Mouse (Mus musculus): ENCODE data around the gene Sbno2. TPM values are rescaled to one million over a fixed set of nuclear protein-coding genes. Genes with fewer than 3 reads are reported as not detected.

Sbno2 gene
- polyA plus RNA-seq, 1 experiment: 126 TPM

DNA sequence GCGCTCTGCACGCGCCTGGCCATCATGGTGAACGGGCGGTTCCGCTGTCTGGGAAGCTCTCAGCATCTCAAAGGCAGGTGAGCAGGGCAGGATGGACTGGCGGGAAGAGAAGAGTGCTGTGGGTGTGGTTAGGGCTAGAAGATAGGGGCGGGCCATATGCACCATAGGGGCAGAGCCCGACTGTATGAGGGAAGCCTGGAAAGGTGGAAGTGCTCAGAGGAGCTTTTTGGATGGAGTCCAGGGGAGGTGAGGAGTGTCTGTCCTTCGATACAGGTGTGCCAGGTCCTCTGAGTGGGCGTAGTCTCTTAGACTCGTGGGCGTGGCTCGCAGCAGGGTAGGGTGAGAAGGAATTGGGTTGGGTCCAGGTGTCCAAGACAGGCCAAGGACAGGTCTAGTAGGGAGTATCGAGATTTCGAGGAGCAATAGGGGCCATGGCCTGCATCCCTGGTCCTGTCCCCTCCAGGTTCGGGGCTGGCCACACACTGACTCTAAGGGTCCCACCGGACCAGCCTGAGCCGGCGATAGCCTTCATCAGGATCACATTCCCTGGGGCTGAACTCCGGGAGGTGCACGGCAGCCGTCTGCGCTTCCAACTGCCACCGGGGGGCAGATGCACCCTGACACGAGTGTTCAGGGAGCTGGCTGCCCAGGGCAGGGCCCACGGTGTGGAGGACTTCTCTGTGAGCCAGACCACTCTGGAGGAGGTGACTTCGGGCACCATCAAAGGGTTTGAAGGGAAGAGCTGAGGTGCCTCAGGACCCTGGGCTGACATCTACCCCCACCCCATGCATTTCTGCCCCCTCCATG, 90.7 kb downstream of the Sbno2 start:
- H3K27me3 ChIP-seq (ENCODE audit: control insufficient read depth, insufficient read depth, low read length): no peaks in the 10 kb centered on the region
- peaks cover 14% of the 10 kb centered on the region for H3K36me3 ChIP-seq (ENCODE audit: control insufficient read depth, insufficient read depth, low read length)
- WGBS: 25% methylated on average over 28 of the region's 28 CpGs
- H3K4me3 ChIP-seq (ENCODE audit: low read depth, low read length): no peak overlapping the region; the same call in 1 of the 2 replicates
- no peak overlapping the region for H3K27ac ChIP-seq (ENCODE audit: insufficient read depth, low read depth, low read length)
- 0 out of 2 replicates have a peak, but pooled peaks have one; percentile 24 for TF ChIP-seq CTCF (IDR thresholded peaks at IDR 0.05; ENCODE audit: extremely low read depth, insufficient read length, insufficient replicate concordance, low read depth, low read length)
- TF ChIP-seq POLR2A (IDR thresholded peaks at IDR 0.05; ENCODE audit: low read depth, low read length): no peak
- peaks cover 19% of the 10 kb centered on the region for H3K4me1 ChIP-seq (ENCODE audit: control insufficient read depth, insufficient read depth, insufficient read length, low read length)

DNA sequence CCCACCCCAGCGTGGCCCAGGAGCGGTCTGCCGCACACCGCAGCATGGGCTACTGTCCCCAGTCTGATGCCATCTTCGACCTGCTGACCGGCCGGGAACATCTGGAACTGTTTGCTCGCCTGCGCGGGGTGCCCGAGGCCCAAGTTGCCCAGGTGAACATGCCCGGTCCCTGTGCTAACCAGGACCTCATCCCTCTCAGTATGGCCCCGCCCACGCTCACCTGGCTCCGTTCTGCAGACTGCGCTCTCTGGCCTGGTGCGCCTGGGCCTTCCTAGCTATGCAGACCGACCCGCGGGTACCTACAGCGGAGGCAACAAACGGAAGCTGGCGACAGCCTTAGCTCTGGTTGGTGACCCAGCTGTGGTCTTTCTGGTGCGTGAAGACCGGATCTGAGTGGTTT, 91.8 kb downstream of the Sbno2 start:
- WGBS: 69% methylated on average over 25 of the region's 25 CpGs
- H3K27ac ChIP-seq (ENCODE audit: insufficient read depth, low read depth, low read length): no peak overlapping the region
- no peak overlapping the region for H3K4me3 ChIP-seq (ENCODE audit: low read depth, low read length)
- peaks cover 16% of the 10 kb centered on the region for H3K4me1 ChIP-seq (ENCODE audit: control insufficient read depth, insufficient read depth, insufficient read length, low read length)
- no peaks in the 10 kb centered on the region for H3K27me3 ChIP-seq (ENCODE audit: control insufficient read depth, insufficient read depth, low read length)
- no peak for TF ChIP-seq CTCF (IDR thresholded peaks at IDR 0.05; ENCODE audit: extremely low read depth, insufficient read length, insufficient replicate concordance, low read depth, low read length)
- TF ChIP-seq POLR2A (IDR thresholded peaks at IDR 0.05; ENCODE audit: low read depth, low read length): no peak
- peaks cover 20% of the 10 kb centered on the region for H3K36me3 ChIP-seq (ENCODE audit: control insufficient read depth, insufficient read depth, low read length)

DNA sequence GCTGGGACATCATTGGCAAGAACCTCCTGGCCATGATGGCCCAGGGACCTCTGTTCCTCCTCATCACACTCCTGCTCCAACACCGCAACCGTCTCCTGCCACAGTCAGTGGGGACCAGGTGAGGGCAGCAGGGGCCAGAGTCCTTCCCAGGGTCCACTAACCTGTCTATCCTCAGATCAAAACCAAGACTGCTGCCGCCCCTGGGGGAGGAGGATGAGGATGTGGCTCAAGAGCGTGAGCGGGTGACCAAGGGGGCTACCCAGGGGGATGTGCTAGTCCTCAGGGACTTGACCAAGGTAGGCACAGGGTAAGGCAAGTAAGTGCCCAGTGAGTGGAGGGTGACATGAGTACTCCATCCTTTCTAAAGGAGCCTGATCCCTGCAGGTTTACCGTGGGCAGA, 93.6 kb downstream of the Sbno2 start:
- H3K4me3 ChIP-seq (ENCODE audit: low read depth, low read length): no peak overlapping the region
- H3K36me3 ChIP-seq (ENCODE audit: control insufficient read depth, insufficient read depth, low read length): peaks cover 32% of the 10 kb centered on the region
- no peaks in the 10 kb centered on the region for H3K27me3 ChIP-seq (ENCODE audit: control insufficient read depth, insufficient read depth, low read length)
- peaks cover 12% of the 10 kb centered on the region for H3K4me1 ChIP-seq (ENCODE audit: control insufficient read depth, insufficient read depth, insufficient read length, low read length)
- H3K27ac ChIP-seq (ENCODE audit: insufficient read depth, low read depth, low read length): no peak overlapping the region
- TF ChIP-seq POLR2A (IDR thresholded peaks at IDR 0.05; ENCODE audit: low read depth, low read length) (no peak), CTCF (IDR thresholded peaks at IDR 0.05; ENCODE audit: extremely low read depth, insufficient read length, insufficient replicate concordance, low read depth, low read length) (no peak)
- WGBS: 90% methylated on average over 6 of the region's 6 CpGs

Other genes with a start within 250 kb of the Sbno2 start
- 1.6 and 2.1 TPM in 2 replicates for gene Prtn3, start 231.1 kb downstream of the Sbno2 start, polyA plus RNA-seq (2012; rRNA removed)
- gene Plppr3, start 230.9 kb downstream of the Sbno2 start, polyA plus RNA-seq (2012; rRNA removed): 2.8 and 5.3 TPM in 2 replicates
- gene Elane, start 219.3 kb downstream of the Sbno2 start, polyA plus RNA-seq (2012; rRNA removed): 0.72 TPM in 1 of 2 replicates, not detected in the other
- 48.6 and 122 TPM in 2 replicates for gene Cfd, start 214.7 kb downstream of the Sbno2 start, polyA plus RNA-seq (2012; rRNA removed)
- gene Med16, start 196.6 kb downstream of the Sbno2 start, polyA plus RNA-seq (2012; rRNA removed): 34.8 and 58.1 TPM in 2 replicates
- not detected in 2 replicates for gene Gm26602, start 194.7 kb downstream of the Sbno2 start, polyA plus RNA-seq (2012; rRNA removed)
- 3.0 and 5.9 TPM in 2 replicates for gene Kiss1r, start 188.6 kb downstream of the Sbno2 start, polyA plus RNA-seq (2012; rRNA removed)
- gene R3hdm4, start 184.4 kb downstream of the Sbno2 start, polyA plus RNA-seq (2012; rRNA removed): 86.4 and 104 TPM in 2 replicates
- gene Arid3a, start 178.5 kb downstream of the Sbno2 start, polyA plus RNA-seq (2012; rRNA removed): 10.7 and 23.9 TPM in 2 replicates
- 34.8 and 44.6 TPM in 2 replicates for gene Wdr18, start 145.4 kb downstream of the Sbno2 start, polyA plus RNA-seq (2012; rRNA removed)
- gene Grin3b, start 134.9 kb downstream of the Sbno2 start, polyA plus RNA-seq (2012; rRNA removed): not detected in 2 replicates
- 225 and 441 TPM in 2 replicates for gene Tmem259, start 121.2 kb downstream of the Sbno2 start, polyA plus RNA-seq (2012; rRNA removed)
- 49.9 and 72.8 TPM in 2 replicates for gene Cnn2, start 117.0 kb downstream of the Sbno2 start, polyA plus RNA-seq (2012; rRNA removed)
- 18.1 and 33.4 TPM in 2 replicates for gene Abca7, start 109.1 kb downstream of the Sbno2 start, polyA plus RNA-seq (2012; rRNA removed)
- 23.2 and 36.8 TPM in 2 replicates for gene Arhgap45, start 88.9 kb downstream of the Sbno2 start, polyA plus RNA-seq (2012; rRNA removed)
- gene Polr2e, start 65.8 kb downstream of the Sbno2 start, polyA plus RNA-seq (2012; rRNA removed): 140 and 186 TPM in 2 replicates
- gene Gpx4, start 58.4 kb downstream of the Sbno2 start, polyA plus RNA-seq (2012; rRNA removed): 388 and 646 TPM in 2 replicates
- gene Stk11, start 10.2 kb upstream of the Sbno2 start, polyA plus RNA-seq (2012; rRNA removed): 77.5 and 124 TPM in 2 replicates
- 2,309 and 4,813 TPM in 2 replicates for gene Atp5d, start 33.1 kb upstream of the Sbno2 start, polyA plus RNA-seq (2012; rRNA removed)
- 3.7 and 6.6 TPM in 2 replicates for gene Cbarp, start 35.3 kb upstream of the Sbno2 start, polyA plus RNA-seq (2012; rRNA removed)
- gene Midn, start 42.7 kb upstream of the Sbno2 start, polyA plus RNA-seq (2012; rRNA removed): 151 and 372 TPM in 2 replicates
- gene Cirbp, start 60.4 kb upstream of the Sbno2 start, polyA plus RNA-seq (2012; rRNA removed): 18.5 and 48.0 TPM in 2 replicates
- 6.8 and 9.0 TPM in 2 replicates for gene 1600002K03Rik, start 67.4 kb upstream of the Sbno2 start, polyA plus RNA-seq (2012; rRNA removed)
- gene Efna2, start 73.9 kb upstream of the Sbno2 start, polyA plus RNA-seq (2012; rRNA removed): 1.5 and 1.8 TPM in 2 replicates
- gene Mum1, start 120.9 kb upstream of the Sbno2 start, polyA plus RNA-seq (2012; rRNA removed): 11.6 and 23.7 TPM in 2 replicates
- 800 and 1,176 TPM in 2 replicates for gene Ndufs7, start 143.6 kb upstream of the Sbno2 start, polyA plus RNA-seq (2012; rRNA removed)
- gene Gamt, start 155.4 kb upstream of the Sbno2 start, polyA plus RNA-seq (2012; rRNA removed): 13.1 and 55.2 TPM in 2 replicates
- 46.6 and 89.3 TPM in 2 replicates for gene Dazap1, start 155.9 kb upstream of the Sbno2 start, polyA plus RNA-seq (2012; rRNA removed)
- 741 and 887 TPM in 2 replicates for gene Rps15, start 186.9 kb upstream of the Sbno2 start, polyA plus RNA-seq (2012; rRNA removed)
- gene Apc2, start 190.4 kb upstream of the Sbno2 start, polyA plus RNA-seq (2012; rRNA removed): 0.65 and 0.96 TPM in 2 replicates
- gene 2310011J03Rik, start 215.0 kb upstream of the Sbno2 start, polyA plus RNA-seq (2012; rRNA removed): 47.4 and 74.1 TPM in 2 replicates
- gene Pcsk4, start 223.9 kb upstream of the Sbno2 start, polyA plus RNA-seq (2012; rRNA removed): 18.0 and 27.0 TPM in 2 replicates
- gene Reep6, start 224.4 kb upstream of the Sbno2 start, polyA plus RNA-seq (2012; rRNA removed): 186 and 287 TPM in 2 replicates
- 74.2 and 136 TPM in 2 replicates for gene Adamtsl5, start 242.8 kb upstream of the Sbno2 start, polyA plus RNA-seq (2012; rRNA removed)

All from small intestine, adult 2 months (tissue).